Mouse (Mus musculus) kidney, embryonic 16.5 days (tissue): ENCODE measurements around the gene Olfr324. TPM values are rescaled to one million over a fixed set of nuclear protein-coding genes. Genes with fewer than 3 reads are reported as not detected.

ENCODE experiments used
- ATAC-seq: fragments of 200-750 bp; cut with Nextera tagmentation; 2 replicates; pipeline ENCODE4 v1.8.0; 2017; ENCODE audit warnings: moderate TSS enrichment; ENCODE audit not compliant: low FRiP score, low TSS enrichment
- H3K27ac ChIP-seq: fragments of 300-500 bp; sonication (generic); 2 replicates; pipeline ENCODE4 v1.5.1; 2014; ENCODE audit warnings: low read length
- H3K27me3 ChIP-seq: fragments of 300-500 bp; sonication (generic); 2 replicates; pipeline ENCODE4 v1.6.1; 2014; ENCODE audit warnings: low read length, control low read depth, mixed read lengths; ENCODE audit not compliant: insufficient read depth
- H3K36me3 ChIP-seq: fragments of 300-500 bp; sonication (generic); 2 replicates; pipeline ENCODE4 v1.6.1; 2014; ENCODE audit warnings: low read length, control low read depth, mixed read lengths; ENCODE audit not compliant: insufficient read depth
- H3K4me1 ChIP-seq: fragments of 300-500 bp; sonication (generic); 2 replicates; pipeline ENCODE4 v1.6.1; 2014; ENCODE audit warnings: low read length, control low read depth, mixed read lengths; ENCODE audit not compliant: insufficient read depth
- H3K4me2 ChIP-seq: fragments of 300-500 bp; sonication (generic); replicated peaks from 2 replicates; pipeline ENCODE4 v1.6.1; 2014; ENCODE audit warnings: low read depth, low read length
- H3K4me3 ChIP-seq: fragments of 300-500 bp; sonication (generic); 2 replicates; pipeline ENCODE4 v1.5.1; 2014; ENCODE audit warnings: mild to moderate bottlenecking, low read length
- H3K9ac ChIP-seq: fragments of 300-500 bp; sonication (generic); replicated peaks from 2 replicates; pipeline ENCODE4 v1.6.1; 2014; ENCODE audit warnings: low read length
- H3K9me3 ChIP-seq: fragments of 300-500 bp; sonication (generic); 2 replicates; pipeline ENCODE4 v1.6.1; 2016; ENCODE audit warnings: low read length, control low read depth
- WGBS: fragments of 180-500 bp; shearing (Covaris S2); extraction: QIAGEN DNeasy Blood & Tissue Kit; methylation state at CpG from one replicate; pipeline ENCODE4 v1.1.7; 2014; 5-methylcytosine and 5-hydroxymethylcytosine counted together
- polyA plus RNA-seq: library from polyadenylated mRNA; unstranded; fragments of >200 nt; fragmentation: Nextera tagmentation; extraction: Ambion mirVana; gene quantifications from 2 replicates; pipeline ENCODE4 v1.2.1, GENCODE M21; 2015

Olfr324 gene
- not detected in 2 replicates for polyA plus RNA-seq

DNA sequence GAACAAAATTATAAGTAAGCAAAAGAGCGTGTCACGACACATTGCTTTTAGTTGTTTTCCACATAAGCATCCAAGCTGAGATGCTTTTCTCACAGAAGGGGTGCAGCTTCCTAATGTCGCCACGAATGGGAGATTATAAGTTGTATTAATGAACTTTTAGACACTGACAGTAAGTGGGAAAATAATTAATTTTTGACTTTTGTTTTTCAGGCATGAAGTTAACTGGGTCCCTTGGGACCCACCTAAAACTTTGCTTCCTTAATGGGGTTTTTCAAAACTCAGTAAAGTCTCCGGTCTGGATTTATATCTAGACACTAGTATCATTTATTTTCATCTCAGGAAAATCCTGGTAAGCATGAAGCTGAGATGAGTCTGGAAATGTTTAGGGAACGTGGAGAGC, at the start of gene Olfr324:
Gene Olfr324 (plus strand): TSS at position 301 of the 400 bp plus-strand sequence.
- H3K4me2 ChIP-seq: no peak within 1 kb of the TSS
- H3K4me1 ChIP-seq: no peaks in the 10 kb centered on the region
- no peaks in the 10 kb centered on the region for H3K27me3 ChIP-seq
- WGBS: 80% methylated on average over 6 of the region's 6 CpGs
- no peak within 1 kb of the TSS for H3K9ac ChIP-seq
- no peak within 1 kb of the TSS for H3K27ac ChIP-seq
- ATAC-seq: no peak
- no peaks in the 10 kb centered on the region for H3K36me3 ChIP-seq
- no peak within 1 kb of the TSS for H3K4me3 ChIP-seq
- H3K9me3 ChIP-seq: no peaks in the 10 kb centered on the region

DNA sequence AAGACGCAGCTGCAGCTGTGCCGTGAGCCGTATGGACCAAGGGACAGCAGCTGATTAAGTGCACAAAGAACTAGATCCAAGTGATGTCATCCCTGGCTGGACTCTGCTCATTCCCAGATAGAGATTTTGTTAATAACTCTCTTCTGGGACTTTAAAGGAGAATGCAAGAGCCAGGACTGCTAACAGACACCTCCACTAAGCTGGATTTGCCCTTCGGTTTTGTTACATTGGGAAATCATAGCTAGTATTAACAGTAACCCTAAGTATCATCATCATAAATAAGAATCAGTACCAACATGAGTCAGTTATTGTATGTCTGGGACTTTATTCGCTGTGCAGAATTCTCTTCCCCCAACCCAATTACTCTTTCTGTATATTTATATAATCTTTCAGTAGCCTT, 48.6 kb upstream of the Olfr324 start, which contains the start of gene Olfr329-ps:
Gene Olfr329-ps (minus strand): TSS at position 101 of the 400 bp plus-strand sequence.
- Histone ChIP-seq H3K9ac (no peak within 1 kb of the TSS), H3K4me1 (no peaks in the 10 kb centered on the region), H3K36me3 (no peaks in the 10 kb centered on the region), H3K27ac (no peak within 1 kb of the TSS), H3K9me3 (no peaks in the 10 kb centered on the region), H3K4me2 (no peak within 1 kb of the TSS), H3K4me3 (no peak within 1 kb of the TSS), H3K27me3 (no peaks in the 10 kb centered on the region)
- 77% methylated on average over 5 of the region's 5 CpGs for WGBS
- no peak for ATAC-seq

DNA sequence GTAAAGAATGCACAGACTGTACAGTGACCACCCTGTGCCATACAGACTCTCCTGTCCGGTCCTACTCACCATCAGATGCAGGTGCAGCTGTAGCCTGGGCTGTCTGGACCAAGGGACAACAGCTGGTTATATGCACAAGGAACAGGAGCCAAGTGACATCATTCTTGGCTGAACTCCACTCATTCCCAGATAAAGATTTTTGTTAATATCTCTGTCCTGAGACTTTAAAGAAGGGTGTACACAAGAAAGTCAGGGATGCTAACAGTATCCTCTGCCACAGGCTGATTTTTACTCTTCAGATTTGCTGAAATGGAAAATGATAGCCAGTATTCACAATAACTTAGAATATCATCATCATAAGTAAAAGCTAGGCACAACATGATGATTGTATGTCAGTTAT, 39.4 kb upstream of the Olfr324 start, which contains the start of gene Olfr328:
Gene Olfr328 (minus strand): TSS at position 101 of the 400 bp plus-strand sequence.
- H3K9me3 ChIP-seq: no peaks in the 10 kb centered on the region
- 91% methylated on average over 1 of the region's 1 CpGs for WGBS
- no peak within 1 kb of the TSS for H3K4me3 ChIP-seq

DNA sequence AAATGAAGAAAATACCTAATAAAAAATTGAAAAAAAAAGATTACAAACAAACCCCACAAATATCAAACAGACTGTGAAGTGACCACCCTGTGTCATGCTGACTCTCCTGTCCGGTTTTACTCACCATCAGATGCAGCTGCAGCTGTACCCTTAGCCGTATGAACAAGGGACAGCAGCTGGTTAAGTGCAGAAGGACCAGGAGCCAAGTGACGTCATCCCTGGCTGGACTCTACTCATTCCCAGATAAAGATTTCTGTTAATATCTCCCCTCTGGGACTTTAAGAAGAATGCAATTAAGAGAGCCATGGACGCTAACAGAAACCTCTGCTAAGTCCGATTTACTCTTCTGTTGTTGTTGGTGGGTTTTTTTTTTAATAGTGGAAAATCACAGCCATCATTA, 24.5 kb upstream of the Olfr324 start, which contains the start of gene Olfr224:
Gene Olfr224 (minus strand): TSS at position 149 of the 400 bp plus-strand sequence.
- Histone ChIP-seq H3K27ac (no peak within 1 kb of the TSS), H3K9me3 (no peaks in the 10 kb centered on the region), H3K27me3 (no peaks in the 10 kb centered on the region), H3K9ac (no peak within 1 kb of the TSS), H3K4me1 (no peaks in the 10 kb centered on the region), H3K36me3 (no peaks in the 10 kb centered on the region), H3K4me3 (no peak within 1 kb of the TSS), H3K4me2 (no peak within 1 kb of the TSS)
- ATAC-seq: no peak
- WGBS: 67% methylated on average over 5 of the region's 5 CpGs

More for the DNA sequence above, 39.4 kb upstream of the Olfr324 start, which contains the start of gene Olfr328:
- Histone ChIP-seq H3K4me2 (no peak within 1 kb of the TSS), H3K9ac (no peak within 1 kb of the TSS), H3K27ac (no peak within 1 kb of the TSS), H3K4me1 (no peaks in the 10 kb centered on the region), H3K36me3 (no peaks in the 10 kb centered on the region), H3K27me3 (no peaks in the 10 kb centered on the region)
- ATAC-seq: no peak

DNA sequence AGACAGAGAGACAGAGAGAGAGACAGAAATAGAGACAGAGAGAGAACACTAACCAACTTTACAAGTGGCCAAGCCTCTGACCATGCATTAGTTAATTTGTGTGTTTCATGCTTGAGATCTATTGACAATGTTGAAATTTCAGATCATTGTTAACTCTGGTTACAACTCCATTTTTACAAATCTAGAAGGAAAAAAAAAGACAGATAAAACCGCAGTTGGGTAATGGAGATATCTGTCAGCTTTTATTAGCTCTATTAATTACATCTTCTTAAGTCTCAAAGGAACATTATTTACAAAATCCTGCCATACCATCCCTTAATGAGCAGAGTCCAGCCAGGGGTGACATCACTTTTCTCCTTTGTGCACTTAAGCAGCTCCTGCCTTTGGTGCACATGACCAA, 17.5 kb upstream of the Olfr324 start, which contains the start of gene Olfr325:
Gene Olfr325 (plus strand): TSS at position 301 of the 400 bp plus-strand sequence.
- no peaks in the 10 kb centered on the region for H3K27me3 ChIP-seq
- H3K36me3 ChIP-seq: no peaks in the 10 kb centered on the region
- ATAC-seq: no peak
- H3K27ac ChIP-seq: no peak within 1 kb of the TSS
- no peak within 1 kb of the TSS for H3K9ac ChIP-seq
- no peak within 1 kb of the TSS for H3K4me3 ChIP-seq
- no peaks in the 10 kb centered on the region for H3K4me1 ChIP-seq
- H3K9me3 ChIP-seq: no peaks in the 10 kb centered on the region
- no peak within 1 kb of the TSS for H3K4me2 ChIP-seq
- WGBS: 61% methylated on average over 1 of the region's 1 CpGs

DNA sequence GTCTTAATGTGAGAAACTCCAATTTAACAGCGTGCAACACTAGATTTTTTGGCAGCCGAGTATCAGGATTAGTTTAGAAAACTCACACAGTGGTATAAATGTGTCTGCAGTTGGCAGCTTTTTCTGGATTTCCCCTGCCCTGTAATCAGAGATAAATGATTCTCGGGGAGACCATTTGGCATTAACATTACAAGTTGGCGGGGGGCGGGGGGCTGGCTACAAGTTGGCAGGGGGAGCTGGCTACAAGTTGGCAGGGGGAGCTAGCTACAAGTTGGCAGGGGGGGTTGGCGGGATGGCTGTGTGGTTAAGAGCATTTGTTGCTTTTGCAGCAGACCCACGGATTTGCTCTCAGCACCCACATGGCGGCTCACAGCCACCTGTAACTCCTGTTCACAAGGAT, 16.3 kb upstream of the Olfr324 start:
- no peaks in the 10 kb centered on the region for H3K36me3 ChIP-seq
- H3K27ac ChIP-seq: no peak overlapping the region
- H3K9me3 ChIP-seq: no peaks in the 10 kb centered on the region
- no peak for ATAC-seq
- WGBS: 80% methylated on average over 8 of the region's 8 CpGs
- H3K4me3 ChIP-seq: no peak overlapping the region
- no peak overlapping the region for H3K9ac ChIP-seq
- H3K4me1 ChIP-seq: no peaks in the 10 kb centered on the region
- H3K27me3 ChIP-seq: no peaks in the 10 kb centered on the region
- H3K4me2 ChIP-seq: no peak overlapping the region

DNA sequence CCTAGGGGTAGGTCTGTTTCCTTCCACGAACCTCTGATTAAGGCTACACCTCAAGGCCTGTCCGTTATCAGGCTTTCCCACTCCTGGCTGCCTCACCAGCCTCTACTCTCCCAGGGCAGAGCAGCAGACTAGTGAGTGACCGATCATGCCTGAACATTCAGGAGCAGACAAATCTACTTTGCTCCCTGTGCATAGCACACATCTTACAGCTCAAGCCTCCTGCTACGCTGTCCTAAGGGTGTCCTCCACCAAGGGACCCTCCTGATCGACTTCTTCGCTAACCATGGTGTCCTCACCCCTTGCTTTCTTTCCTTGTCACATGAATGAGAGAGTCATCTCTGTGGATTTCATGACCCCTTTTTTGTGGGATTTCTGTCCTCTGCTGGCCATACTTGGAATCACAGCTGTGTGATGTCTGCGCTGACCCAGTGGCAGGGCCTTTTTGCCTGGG, 7.0 kb upstream of the Olfr324 start:
- Histone ChIP-seq H3K4me2 (no peak overlapping the region), H3K9me3 (no peaks in the 10 kb centered on the region), H3K4me3 (no peak overlapping the region), H3K36me3 (no peaks in the 10 kb centered on the region), H3K27ac (no peak overlapping the region), H3K27me3 (no peaks in the 10 kb centered on the region), H3K9ac (no peak overlapping the region), H3K4me1 (no peaks in the 10 kb centered on the region)
- 75% methylated on average over 7 of the region's 7 CpGs for WGBS
- no peak for ATAC-seq

DNA sequence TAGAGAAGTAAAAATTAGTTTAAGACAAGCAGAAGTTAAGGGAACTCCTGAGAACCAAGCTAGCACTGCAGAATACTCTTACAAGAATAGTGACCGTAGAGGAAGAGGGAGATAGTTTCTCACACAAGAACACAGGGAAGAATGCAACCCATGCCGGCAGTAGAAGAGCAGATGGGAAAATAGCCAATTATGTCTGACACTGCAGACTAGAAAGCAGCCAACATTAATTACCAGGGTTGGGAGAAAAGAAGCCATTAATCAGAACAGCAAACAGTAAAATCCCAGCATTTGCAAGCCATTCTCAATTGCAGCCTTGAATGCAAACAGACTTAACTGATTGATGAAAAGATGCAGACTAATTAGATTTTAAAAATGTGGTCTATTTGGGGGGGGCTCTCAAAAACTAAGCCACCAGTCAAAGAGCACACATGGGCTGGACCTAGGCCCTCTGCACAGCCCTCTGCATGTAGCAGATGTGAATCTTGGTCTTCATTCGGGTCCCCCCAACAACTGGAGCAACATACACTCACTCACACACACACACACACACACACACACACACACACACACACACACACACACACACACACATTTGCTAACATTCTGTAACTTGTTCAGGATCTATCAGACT, 6.2 kb upstream of the Olfr324 start:
- Histone ChIP-seq H3K4me3 (no peak overlapping the region), H3K9me3 (no peaks in the 10 kb centered on the region), H3K36me3 (no peaks in the 10 kb centered on the region), H3K4me2 (no peak overlapping the region), H3K4me1 (no peaks in the 10 kb centered on the region), H3K27me3 (no peaks in the 10 kb centered on the region), H3K9ac (no peak overlapping the region), H3K27ac (no peak overlapping the region)
- 66% methylated on average over 3 of the region's 3 CpGs for WGBS
- ATAC-seq: no peak

DNA sequence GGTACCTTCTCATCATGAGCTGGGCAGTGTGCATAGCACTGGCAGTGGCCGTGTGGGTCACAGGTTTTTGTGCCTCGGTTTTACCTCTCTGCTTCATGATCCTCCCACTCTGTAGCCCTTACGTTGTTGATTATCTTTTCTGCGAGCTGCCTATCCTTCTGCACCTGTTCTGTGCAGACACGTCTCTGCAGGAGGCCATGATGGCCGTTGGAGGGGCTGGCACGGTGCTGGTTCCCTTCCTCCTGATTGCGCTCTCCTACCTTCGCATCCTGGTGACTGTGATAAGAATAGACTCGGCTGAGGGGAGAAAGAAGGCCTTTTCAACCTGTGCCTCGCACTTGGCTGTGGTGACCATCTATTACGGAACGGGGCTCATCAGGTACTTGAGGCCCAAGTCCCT, 2.9 kb downstream of the Olfr324 start:
- Histone ChIP-seq H3K27ac (no peak overlapping the region), H3K4me2 (no peak overlapping the region), H3K36me3 (no peaks in the 10 kb centered on the region), H3K27me3 (no peaks in the 10 kb centered on the region), H3K4me1 (no peaks in the 10 kb centered on the region), H3K4me3 (no peak overlapping the region), H3K9me3 (no peaks in the 10 kb centered on the region), H3K9ac (no peak overlapping the region)
- WGBS: 87% methylated on average over 13 of the region's 13 CpGs
- ATAC-seq: no peak

DNA sequence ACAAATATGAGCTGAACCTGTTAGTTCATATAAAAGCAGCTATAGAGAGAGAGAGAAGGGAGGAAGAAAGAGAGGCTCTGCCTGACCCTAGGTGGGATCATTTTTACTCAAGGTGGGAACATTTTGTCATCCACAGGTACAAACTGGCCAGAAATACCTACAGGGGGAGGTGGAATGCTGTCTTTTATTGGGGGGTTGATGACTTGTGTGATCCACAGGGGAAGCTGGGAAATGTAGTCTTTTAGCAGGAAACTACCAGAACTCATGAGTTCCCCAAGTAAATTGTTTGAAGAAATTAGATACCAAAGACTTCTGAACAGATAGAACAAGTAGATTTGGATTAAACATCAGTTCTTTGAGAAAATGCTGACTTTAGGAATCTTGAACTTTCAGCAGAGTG, 7.1 kb downstream of the Olfr324 start:
- H3K4me3 ChIP-seq: no peak overlapping the region
- ATAC-seq: no peak
- no peaks in the 10 kb centered on the region for H3K4me1 ChIP-seq
- H3K36me3 ChIP-seq: no peaks in the 10 kb centered on the region
- no peak overlapping the region for H3K9ac ChIP-seq
- no peaks in the 10 kb centered on the region for H3K9me3 ChIP-seq
- no peak overlapping the region for H3K27ac ChIP-seq
- no peaks in the 10 kb centered on the region for H3K27me3 ChIP-seq
- no peak overlapping the region for H3K4me2 ChIP-seq
